Mouse (Mus musculus): ENCODE results near the gene Tmem132d.
"Not testable (repeated sequence)": the region's sequence is repeated elsewhere in the genome, so short reads cannot be mapped to it uniquely, and the experiment has no call there.

Gene Tmem132d

GRCm38 (mm10) chr5:128099439-128099838, 333.4 kb downstream of the Tmem132d start:
- DNase-seq (ENCODE audit: low read depth, low spot score) = no peak

DNA sequence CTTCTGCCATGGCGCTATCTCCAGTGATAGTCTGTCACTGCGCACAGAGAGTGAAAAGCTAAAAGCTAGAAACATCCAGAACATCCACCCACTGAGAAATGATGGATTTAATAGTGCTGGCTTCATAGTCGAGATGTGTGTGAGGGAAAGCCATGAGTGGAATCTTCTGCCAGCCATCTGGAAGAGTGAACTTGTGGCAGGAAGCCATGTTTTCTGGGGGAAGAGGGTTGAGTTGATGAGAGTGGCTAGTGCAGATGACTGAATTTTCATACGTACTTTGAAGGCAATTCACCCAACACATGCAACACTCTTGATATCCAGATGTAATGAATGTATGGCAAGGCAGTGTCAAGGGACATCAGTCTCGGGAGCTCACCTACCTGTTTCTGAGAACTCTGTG, 342.3 kb downstream of the Tmem132d start:
- DNase-seq (ENCODE audit: low read depth, low spot score) = no peak

DNA sequence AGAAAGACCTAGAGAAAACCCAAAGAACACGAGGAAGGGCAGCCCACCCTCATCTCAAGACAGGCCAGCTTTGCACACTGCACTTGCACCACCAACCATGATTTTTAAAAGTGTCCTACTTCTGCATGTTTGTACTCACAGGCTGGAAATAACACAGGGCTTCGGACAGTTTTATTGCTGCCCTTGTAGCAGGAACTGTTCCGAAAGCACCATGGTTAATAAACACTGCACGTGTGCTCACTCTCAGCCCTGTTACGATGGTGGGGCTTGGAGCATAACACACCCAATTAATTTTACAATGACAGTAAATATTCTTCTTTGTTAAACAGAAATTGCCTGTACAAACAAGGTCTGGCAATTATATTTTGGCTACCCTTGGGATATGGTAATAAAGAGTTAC, 357.4 kb downstream of the Tmem132d start:
- no peak for DNase-seq (ENCODE audit: low read depth, low spot score)

DNA sequence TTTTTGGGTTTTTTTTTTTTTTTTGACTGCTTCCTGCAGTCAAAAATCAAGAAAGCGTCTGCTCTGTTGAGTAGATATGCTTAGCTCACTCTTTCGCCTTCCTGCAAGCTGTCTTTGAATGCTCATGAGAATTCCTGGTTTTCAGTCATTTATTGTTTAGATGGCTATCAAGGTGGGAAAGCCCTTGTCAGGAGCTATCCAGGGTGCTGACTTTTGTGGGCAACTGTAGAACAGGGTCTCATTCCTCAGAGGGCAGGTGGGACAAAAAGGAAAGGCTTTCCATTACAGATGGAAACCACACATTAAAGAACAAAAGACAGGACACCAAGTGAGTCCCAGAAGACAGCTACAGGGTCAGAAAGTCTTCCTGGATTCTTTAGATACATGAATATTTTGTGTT, 360.3 kb downstream of the Tmem132d start:
- no peak for DNase-seq (ENCODE audit: low read depth, low spot score)

DNA sequence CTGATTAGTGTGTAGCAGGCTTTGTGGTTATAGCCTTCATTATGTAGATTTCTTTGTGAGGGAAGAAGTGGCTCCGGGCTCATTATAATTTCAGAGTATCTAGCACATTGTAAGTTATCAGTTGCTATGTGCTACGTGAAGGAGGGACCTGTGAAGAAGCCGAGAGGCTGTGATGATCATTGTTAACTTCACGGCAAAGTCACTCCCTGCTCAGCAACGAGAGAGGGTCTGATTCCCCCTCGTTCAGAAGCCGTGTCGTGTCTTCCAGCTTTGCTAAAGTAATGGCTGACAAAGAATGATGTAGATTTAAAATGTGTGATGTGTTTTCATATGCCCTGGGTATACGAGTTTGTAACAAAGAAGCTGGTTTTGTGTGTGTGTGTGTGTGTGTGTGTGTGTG, 391.1 kb downstream of the Tmem132d start:
- DNase-seq (ENCODE audit: low read depth, low spot score) = no peak

GRCm38 (mm10) chr5:128040036-128040435, 392.8 kb downstream of the Tmem132d start:
- DNase-seq (ENCODE audit: low read depth, low spot score) = peak; percentile 31

GRCm38 (mm10) chr5:128027076-128027475, 405.8 kb downstream of the Tmem132d start:
- peak; percentile 77 for DNase-seq (ENCODE audit: low read depth, low spot score)

DNA sequence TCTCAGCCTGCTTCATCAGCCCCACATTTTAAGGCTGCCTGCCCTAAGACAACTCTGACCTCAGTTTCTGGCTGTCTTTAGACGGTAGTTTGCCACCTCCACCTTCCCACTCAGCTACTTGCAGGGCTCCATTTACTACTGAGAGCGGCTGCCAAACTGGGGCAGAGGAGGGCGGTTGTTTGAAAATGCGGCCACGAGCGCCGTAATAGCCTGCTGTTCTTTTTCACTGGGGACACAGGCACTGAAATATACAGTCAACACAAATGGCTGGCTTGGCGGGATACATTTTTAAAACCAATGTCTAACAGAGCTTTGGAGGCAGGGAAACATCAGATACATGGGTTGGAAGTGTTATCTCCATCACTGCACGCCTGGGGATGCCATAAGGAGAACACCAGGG, 428.2 kb downstream of the Tmem132d start:
- DNase-seq (ENCODE audit: low read depth, low spot score) = peak; percentile 34

DNA sequence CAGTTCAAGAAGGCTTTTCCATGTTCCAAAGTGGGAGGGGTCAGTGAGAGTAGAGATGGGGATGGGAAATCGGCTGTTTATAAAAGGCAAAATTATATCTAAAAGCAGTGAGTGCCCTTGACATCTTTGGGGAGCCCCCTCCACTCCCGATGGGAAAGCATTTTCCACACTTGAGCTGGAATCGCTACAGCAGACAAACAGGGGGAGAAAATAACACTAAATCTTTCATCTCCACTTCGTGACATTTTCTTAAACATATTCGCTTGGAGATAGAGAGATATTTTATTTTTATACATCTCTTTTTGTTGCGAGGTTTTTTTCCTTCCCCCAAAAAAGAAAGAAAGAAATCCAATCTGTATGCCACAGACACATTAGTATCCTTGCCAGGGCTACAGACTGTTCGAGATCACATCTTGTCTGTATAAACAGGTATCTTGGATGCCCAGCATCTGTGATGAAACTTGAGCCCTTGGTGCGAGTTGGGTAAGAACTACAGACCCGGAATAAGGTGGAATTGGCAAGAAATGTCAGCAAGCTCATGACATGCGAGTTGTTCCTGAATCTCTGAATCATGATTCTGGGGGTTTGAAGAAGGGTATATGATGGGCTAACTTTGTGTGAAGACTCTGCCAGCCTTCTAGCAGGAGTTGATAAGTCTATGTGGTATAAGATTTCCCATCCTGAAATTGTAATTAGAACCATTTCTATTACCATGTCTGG, 436.2 kb downstream of the Tmem132d start:
- peak; percentile 67 for DNase-seq (ENCODE audit: low read depth, low spot score)

GRCm38 (mm10) chr5:127993460-127993859, 439.4 kb downstream of the Tmem132d start:
- DNase-seq (ENCODE audit: low read depth, low spot score) = no peak

GRCm38 (mm10) chr5:127990826-127991225, 442.1 kb downstream of the Tmem132d start:
- DNase-seq (ENCODE audit: low read depth, low spot score) = peak; percentile 49

GRCm38 (mm10) chr5:127980003-127980358, 452.9 kb downstream of the Tmem132d start:
- not testable (repeated sequence) for DNase-seq (ENCODE audit: low read depth, low spot score)

GRCm38 (mm10) chr5:127979329-127980002, 453.4 kb downstream of the Tmem132d start:
- no peak for DNase-seq (ENCODE audit: low read depth, low spot score)

DNA sequence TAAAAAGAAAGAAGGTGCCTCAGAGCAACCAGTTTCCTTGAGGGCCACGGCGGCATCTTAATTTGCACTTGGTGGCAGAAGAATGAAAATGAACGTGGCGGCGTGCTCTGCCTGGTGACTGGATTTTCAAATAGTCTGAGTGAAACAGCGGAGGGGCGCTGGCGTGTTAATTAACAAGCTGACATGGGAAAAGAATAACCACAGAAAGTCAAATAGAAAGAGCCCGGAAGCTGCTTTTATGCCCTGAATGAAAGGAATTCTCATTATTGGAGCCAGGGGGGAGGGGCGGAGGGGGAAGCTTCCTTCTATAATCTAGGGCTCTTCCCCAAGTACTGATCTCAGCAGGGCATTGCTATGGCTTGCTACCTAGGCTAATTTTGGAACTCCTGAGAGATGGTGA, 456.2 kb downstream of the Tmem132d start:
- DNase-seq (ENCODE audit: low read depth, low spot score) = no peak

DNA sequence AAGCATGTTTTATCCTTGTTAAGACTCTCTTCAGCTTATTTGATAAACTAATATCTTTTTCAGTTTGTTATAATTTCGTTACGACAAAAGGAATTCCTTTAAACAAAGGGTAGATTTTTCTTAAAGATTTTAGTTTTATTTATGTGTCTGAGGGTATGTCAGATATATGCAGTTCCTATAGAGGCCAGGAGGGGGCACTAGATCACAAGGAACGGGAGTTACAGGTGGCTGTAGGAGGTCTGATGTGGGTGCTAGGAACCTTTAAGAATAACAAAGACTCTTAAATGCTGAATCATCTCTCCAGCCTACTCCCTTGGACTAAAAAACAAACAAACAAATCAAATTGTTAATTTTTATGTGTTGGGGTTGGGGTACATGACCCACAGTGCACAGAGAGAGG, 467.2 kb downstream of the Tmem132d start:
- DNase-seq (ENCODE audit: low read depth, low spot score) = no peak

DNA sequence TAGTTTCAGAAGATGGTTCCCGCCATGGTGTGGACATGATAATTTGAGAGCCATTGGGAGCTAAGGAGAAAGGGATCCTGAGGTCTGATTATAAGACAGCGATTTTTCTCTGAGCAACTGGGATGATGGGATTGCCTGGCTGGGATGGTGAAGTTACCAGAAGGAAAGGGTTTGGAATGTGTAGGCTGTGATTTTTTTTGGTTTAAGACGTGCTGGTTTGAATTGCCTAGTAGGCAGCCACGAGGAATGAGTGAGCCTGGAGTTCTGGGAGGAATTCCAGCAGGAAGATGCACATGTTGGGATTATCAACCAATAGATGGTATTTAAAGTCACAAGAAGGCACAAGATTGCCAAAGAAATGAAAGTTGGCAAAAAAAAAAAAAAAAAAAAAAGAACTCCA, 470.2 kb downstream of the Tmem132d start:
- peak; percentile 67 for DNase-seq (ENCODE audit: low read depth, low spot score)

GRCm38 (mm10) chr5:127956511-127957097, 476.3 kb downstream of the Tmem132d start:
- DNase-seq (ENCODE audit: low read depth, low spot score) = peak; percentile 81

GRCm38 (mm10) chr5:127954231-127954790, 478.6 kb downstream of the Tmem132d start:
- DNase-seq (ENCODE audit: low read depth, low spot score) = peak; percentile 51

DNA sequence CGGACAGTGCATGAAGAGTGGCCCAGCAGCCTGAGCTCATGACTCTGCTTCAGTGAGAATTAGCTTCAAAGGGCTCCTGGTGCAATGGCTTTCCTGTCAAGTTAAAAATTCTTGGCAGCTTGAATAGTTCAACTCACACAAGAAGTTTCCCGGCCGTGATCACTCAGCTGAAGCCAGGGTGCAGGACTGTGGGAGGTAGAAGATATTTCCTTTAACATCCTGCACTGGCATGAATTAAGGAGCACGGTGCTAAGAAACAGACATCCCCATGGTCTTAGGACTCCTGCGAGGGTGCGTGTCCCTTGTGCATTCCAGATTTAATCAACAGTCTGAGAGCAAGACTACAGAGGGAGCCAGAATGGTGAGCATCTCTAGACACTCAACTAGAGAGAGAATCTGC, 480.1 kb downstream of the Tmem132d start:
- no peak for DNase-seq (ENCODE audit: low read depth, low spot score)

DNA sequence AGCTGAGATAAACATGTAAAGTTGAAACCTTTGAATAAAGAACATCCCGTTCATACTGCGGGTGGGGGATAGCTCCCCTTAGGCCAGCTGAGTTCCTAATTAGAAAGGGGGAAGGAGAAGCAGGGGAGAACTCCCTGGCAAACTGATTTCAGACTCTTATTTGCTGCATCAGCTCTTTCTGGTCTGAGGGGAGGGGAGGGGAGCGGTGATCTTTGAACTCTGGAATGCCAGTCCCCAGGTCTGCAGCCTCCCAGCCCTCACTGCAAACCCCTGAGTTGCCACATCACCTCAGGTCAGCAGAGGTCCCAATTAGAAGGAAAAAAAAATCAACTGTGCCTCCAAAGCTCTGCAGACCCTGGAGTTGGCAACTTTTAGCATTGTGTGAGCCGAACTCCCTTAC, 482.3 kb downstream of the Tmem132d start:
- no peak for DNase-seq (ENCODE audit: low read depth, low spot score)

DNA sequence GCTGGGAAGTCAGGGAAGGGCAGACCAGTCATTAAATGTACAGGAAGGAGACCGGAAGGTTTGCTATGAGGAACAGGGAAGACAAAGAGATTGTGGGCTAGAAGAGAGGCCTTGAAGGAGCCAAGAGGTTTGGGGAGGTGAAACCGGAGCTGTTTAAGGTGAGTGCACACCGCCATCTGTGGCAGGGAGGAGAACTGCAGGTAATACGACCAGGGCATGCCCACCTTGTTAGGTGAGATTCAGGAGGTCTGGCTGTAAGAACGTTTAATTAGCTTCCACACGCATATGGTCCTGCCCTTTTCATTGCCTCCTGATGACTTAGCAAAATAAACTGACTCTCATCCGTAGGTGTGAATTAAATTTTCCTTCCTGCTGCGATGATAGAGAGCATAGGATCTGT, 485.6 kb downstream of the Tmem132d start:
- no peak for DNase-seq (ENCODE audit: low read depth, low spot score)

- DNase-seq (ENCODE audit: low read depth, low spot score) = not testable (repeated sequence)
Measured at GRCm38 (mm10) chr5:127942171-127942570, 490.7 kb downstream of the Tmem132d start.

- no peak for DNase-seq (ENCODE audit: low read depth, low spot score)
Measured at GRCm38 (mm10) chr5:127937914-127938313, 495.0 kb downstream of the Tmem132d start.
